Mouse (Mus musculus): ENCODE measurements around the gene Clcnka.

- TF ChIP-seq CTCF (IDR thresholded peaks at IDR 0.05; ENCODE audit: insufficient read depth, low read length) (no peak), POLR2A (IDR thresholded peaks at IDR 0.05; ENCODE audit: borderline replicate concordance, extremely low read depth, low read depth, low read length) (no peak)
Observed at GRCm38 (mm10) chr4:141394751-141395150, 3.8 kb downstream of the Clcnka start.
